Mouse (Mus musculus): ENCODE results near the gene Olfr1136.

Olfr1136 gene
- long read RNA-seq, experiment 1: 0 reads
- long read RNA-seq, experiment 2: 0 reads

DNA sequence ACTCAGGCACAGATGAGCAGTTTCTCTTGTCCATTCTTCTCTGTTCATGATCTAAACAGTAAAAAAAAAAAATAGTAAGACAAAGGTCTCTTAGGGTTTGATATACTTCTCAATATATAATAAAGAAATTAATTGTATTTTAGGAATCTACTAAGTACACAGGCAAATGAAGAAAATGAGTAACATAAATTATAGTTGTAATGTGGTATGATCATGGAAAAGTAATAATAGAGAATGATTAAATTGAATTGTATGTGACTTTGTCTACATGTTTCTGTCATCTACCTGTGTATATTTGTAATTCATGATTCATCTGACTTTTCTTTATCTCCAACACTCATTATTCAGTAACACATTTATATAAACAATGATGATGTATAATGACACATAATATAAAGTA, at the start of gene Olfr1136:
Gene Olfr1136 (minus strand): TSS at position 101 of the 400 bp plus-strand sequence.
- intact Hi-C loops (cut with DNase I): no loop called here

DNA sequence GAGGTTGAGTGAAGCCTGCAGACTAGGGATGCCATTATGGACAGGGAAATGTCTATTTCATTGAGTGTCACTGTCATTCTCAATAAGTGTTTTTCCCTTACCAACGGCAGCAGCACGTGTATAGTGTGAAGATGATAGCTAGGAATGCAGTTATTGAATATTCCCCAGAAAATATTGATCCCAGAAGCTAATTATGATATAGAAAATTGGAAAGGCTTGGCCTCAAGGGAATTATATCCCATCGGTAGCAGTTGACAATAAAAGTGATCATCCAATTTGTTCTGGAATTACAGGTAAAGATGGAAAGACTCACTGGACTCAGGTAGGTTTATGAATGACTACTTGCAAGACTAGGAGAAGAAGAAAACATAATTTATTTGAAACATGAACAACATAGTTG, 49.7 kb upstream of the Olfr1136 start, which contains the start of gene Olfr1140:
Gene Olfr1140 (plus strand): TSS at position 301 of the 400 bp plus-strand sequence.
- intact Hi-C loops (cut with DNase I): no loop called here

DNA sequence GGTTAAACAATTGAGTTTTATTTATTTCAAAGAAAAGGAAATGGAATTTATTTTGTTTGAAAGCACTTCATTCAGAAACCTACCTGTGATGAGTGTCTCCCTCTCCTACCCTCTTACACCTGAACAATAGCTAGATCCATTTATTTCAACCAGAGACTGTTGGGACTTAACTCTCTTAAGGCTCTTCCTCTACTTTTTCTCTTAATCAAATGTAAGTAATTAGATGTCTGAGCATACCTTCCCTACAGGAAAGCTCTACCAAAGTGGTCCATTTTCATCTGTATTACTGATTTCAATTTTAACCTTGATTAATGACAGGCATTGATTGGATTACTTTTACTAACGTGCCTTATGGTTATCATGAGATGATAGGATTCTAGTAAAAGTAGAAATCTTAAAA, 46.1 kb upstream of the Olfr1136 start, which contains the start of gene Olfr1138:
Gene Olfr1138 (minus strand): TSS at position 101 of the 400 bp plus-strand sequence.
- intact Hi-C loops (cut with DNase I): no loop called here

DNA sequence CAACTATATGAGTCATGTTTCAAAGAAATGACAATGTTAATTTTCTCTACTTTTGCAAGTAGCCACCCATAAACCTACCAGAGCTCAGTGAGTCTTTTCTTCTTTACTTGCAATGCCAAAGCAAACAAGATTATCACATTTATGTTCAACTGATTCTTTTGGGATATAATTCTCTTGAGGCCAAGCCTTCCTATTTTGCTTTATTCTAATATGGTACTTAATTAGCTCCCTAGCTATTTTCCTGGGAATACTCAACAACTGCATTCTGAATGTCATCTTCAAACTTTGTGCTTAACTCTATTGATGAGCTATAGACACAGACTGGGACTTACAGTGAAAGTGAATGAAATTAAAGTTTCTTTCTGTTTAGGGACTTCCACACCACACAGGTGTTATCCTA, 19.3 kb upstream of the Olfr1136 start, which contains the start of gene Olfr1137:
Gene Olfr1137 (minus strand): TSS at position 101 of the 400 bp plus-strand sequence.
- intact Hi-C loops (cut with DNase I): no loop called here

DNA sequence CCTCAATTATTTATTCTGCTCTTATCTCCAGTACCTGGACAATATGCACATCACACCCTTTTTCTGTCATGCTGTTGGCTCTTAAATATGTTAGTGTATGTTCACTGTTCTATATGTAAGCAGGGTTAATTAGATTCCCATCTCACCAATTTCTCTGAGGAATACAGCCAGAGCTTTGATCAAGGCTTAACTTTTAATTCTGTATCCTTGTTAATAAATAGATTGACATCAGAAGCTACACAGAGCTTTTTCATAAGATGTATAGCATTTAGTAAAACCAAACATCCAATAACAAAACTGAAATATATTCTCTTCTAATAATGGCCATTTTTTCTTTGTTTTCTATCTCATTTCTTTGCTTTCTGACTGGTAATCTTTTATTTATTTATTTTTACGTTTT, 20.2 kb downstream of the Olfr1136 start, which contains the start of gene Olfr1135:
Gene Olfr1135 (minus strand): TSS at position 101 of the 400 bp plus-strand sequence.
- intact Hi-C loops (cut with DNase I): no loop called here

DNA sequence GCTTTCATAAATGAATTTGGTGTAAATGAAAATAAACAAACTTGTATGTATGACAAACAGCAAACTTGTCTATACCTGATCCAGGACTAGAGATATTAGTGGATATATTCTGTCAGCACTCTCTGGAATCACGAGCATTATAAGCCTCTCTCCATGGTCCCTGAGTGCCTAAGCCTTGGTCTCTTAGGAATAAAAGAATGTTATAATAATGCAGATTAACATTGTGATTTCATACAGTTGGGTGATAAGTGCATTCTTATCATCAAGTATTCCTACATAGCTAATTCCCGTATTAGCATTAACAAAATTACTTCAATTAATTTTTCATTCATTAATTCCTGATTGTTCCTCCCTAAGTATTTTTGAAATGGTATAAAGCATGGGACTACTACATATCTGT, 35.4 kb downstream of the Olfr1136 start, which contains the start of gene Olfr1134:
Gene Olfr1134 (minus strand): TSS at position 101 of the 400 bp plus-strand sequence.
- intact Hi-C loops (cut with DNase I): no loop called here

DNA sequence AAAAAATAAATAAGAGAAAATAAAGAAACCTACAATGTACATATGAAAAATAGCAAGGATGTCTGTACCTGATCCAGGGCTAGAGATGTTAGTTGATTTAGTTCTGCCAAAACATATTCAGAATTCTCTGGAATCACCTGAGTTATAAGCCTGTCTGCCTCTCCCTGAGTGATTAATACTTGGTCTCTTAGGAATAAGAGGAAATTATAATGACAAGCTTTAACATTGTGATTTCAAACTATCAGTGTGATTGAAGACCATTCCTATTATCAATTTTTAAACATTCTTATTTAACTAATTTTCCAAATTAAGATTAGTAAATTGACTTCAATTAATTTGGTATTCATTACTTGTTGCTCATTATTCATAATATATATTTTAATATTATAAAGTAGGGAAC, 46.5 kb downstream of the Olfr1136 start, which contains the start of gene Olfr1133:
Gene Olfr1133 (minus strand): TSS at position 101 of the 400 bp plus-strand sequence.
- intact Hi-C loops (cut with DNase I): no loop called here

All from adrenal gland (tissue).